Mouse (Mus musculus): ENCODE data around the gene Slc17a4. TPM values are rescaled to one million over a fixed set of nuclear protein-coding genes. Genes with fewer than 3 reads are reported as not detected.

Gene Slc17a4
- total RNA-seq, 2 experiments from 2014 or later, result not detected

Small RNA genes lying within 50 kb of the gene (microRNA-seq; reads per million reads assigned to microRNA genes)
- gene Gm44344, result 0 reads per million in 2 experiments

Other genes with a start within 250 kb of the Slc17a4 start
- 1 to 10 TPM; 2.0 to 3.7 TPM for gene Hist1h2ac, start 231.1 kb downstream of the Slc17a4 start, total RNA-seq (2021)
- gene Hist1h2bc, start 230.8 kb downstream of the Slc17a4 start, total RNA-seq (2021), result 10 to 100 TPM; 48.8 to 56.9 TPM
- gene Hist1h1t, start 219.2 kb downstream of the Slc17a4 start, total RNA-seq (2021), result under 1 TPM; 0.31 to 0.32 TPM
- 10 to 100 TPM; 62.9 to 77.3 TPM for gene Hist1h4c, start 216.6 kb downstream of the Slc17a4 start, total RNA-seq (2021)
- 10 to 100 TPM; 39.5 to 41.3 TPM for gene Hfe, start 204.2 kb downstream of the Slc17a4 start, total RNA-seq (2021)
- gene Hist1h1c, start 176.2 kb downstream of the Slc17a4 start, total RNA-seq (2021), result 100 to 1,000 TPM; 200 to 202 TPM
- 10 to 100 TPM; 21.1 to 58.2 TPM for gene Hist1h3c, start 169.4 kb downstream of the Slc17a4 start, total RNA-seq (2021)
- 10 to 100 TPM; 26.5 to 61.9 TPM for gene Hist1h2bb, start 168.3 kb downstream of the Slc17a4 start, total RNA-seq (2021)
- 100 to 1,000 TPM in 1 of 2 experiments, 10 to 100 TPM in 1; 54.2 to 146 TPM for gene Hist1h2ab, start 163.9 kb downstream of the Slc17a4 start, total RNA-seq (2021)
- gene Hist1h3b, start 162.7 kb downstream of the Slc17a4 start, total RNA-seq (2021), result 100 to 1,000 TPM in 1 of 2 experiments, 10 to 100 TPM in 1; 70.3 to 154 TPM
- 10 to 100 TPM; 44.8 to 83.6 TPM for gene Hist1h4b, start 158.0 kb downstream of the Slc17a4 start, total RNA-seq (2021)
- gene Hist1h4a, start 153.8 kb downstream of the Slc17a4 start, total RNA-seq (2021), result 10 to 100 TPM; 33.4 to 91.7 TPM
- 100 to 1,000 TPM in 1 of 2 experiments, 10 to 100 TPM in 1; 55.1 to 114 TPM for gene Hist1h3a, start 152.6 kb downstream of the Slc17a4 start, total RNA-seq (2021)
- 10 to 100 TPM; 28.9 to 69.7 TPM for gene Hist1h1a, start 151.3 kb downstream of the Slc17a4 start, total RNA-seq (2021)
- gene Trim38, start 145.1 kb downstream of the Slc17a4 start, total RNA-seq (2021), result not detected
- not detected for gene Slc17a2, start 108.0 kb downstream of the Slc17a4 start, total RNA-seq (2021)
- gene Slc17a3, start 75.6 kb downstream of the Slc17a4 start, total RNA-seq (2021), result not detected
- gene Slc17a1, start 47.3 kb downstream of the Slc17a4 start, total RNA-seq (2021), result not detected
- not detected for gene Hist1h2ba, start 19.1 kb upstream of the Slc17a4 start, total RNA-seq (2021)
- gene Hist1h2aa, start 19.5 kb upstream of the Slc17a4 start, total RNA-seq (2021), result not detected
- not detected for gene Scgn, start 76.2 kb upstream of the Slc17a4 start, total RNA-seq (2021)